Mouse (Mus musculus) gonadal fat pad, adult 2 months (tissue): Measurements from ENCODE around the gene Acsm1. TPM values are rescaled to one million over a fixed set of nuclear protein-coding genes. Genes with fewer than 3 reads are reported as not detected.
"Not testable (repeated sequence)": the region's sequence is repeated elsewhere in the genome, so short reads cannot be mapped to it uniquely, and the experiment has no call there.

Source experiments
- DNase-seq: peaks from one replicate; pipeline ENCODE4 v3.0.0-alpha.2; 2012; ENCODE audit warnings: low read depth
- polyA plus RNA-seq: library from polyadenylated mRNA; depleted of rRNA; stranded (reverse); fragments of >200 nt; gene quantifications from 2 replicates; pipeline ENCODE4 v1.2.3, GENCODE M21; 2012; rRNA removed

Gene Acsm1
- 0.19 TPM in 1 of 2 replicates, not detected in the other for polyA plus RNA-seq

DNA sequence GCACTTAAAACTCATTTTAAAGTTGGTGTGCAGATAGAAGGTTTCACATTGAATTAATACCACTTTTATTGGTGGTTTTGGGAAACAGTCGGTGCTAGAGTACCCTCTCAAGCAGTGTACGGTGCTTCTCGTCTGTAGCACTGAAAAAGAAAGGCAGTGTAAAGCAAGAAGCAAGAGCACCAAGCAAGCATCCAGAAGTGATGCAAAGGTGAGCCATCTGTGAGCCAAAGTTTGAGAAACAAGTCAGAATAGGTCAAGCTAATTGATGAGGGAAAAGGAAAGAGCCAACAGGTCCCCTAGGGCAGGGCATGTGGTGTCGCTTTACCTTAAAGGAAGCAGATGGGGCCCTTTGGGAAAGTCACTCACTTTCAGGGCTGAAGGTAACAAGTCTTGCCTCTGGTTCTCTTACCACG, at the start of gene Acsm1:
Gene Acsm1 (plus strand): TSS at position 363 of the 413 bp plus-strand sequence.
- no peak for DNase-seq

GRCm38 (mm10) chr7:119559789-119560451, 46.9 kb upstream of the Acsm1 start:
- DNase-seq = no peak

DNA sequence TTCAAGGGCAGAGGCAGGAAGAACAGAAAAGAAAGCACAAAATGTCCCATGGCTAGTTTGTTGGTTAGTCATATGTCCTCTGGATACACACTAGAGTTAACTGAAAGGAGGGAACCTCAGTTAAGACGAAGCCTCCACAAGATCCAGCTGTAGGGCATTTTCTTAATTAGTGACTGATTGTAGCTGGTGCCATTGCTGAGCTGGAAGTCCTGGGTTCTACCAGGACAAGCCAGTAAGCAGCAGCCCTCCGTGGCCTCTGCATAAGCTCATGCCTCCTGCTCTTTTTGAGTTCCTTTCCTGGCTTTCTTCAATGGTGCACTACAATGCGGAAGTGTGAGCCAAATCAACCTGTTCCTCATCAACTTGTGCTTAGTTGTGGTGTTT, 46.4 kb upstream of the Acsm1 start:
- no peak for DNase-seq

- no peak for DNase-seq
These were observed 45.4 kb upstream of the Acsm1 start for GRCm38 (mm10) chr7:119561441-119561840.

DNA sequence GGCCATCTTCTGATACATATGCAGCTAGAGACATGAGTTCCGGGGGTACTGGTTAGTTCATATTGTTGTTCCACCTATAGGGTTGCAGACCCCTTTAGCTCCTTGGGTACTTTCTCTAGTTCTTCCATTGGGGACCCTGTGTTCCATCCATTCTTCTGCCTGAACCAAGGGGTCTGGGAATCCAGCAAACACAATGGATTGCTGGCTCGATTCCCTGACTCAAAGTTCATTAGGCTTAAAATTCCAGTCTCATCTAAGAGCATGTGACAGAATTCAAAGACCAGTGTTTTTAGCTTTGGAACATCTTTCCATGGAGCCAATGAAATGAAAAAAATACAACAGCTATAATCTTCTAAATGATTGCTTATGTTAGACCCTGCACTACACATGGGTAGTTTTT, 44.4 kb upstream of the Acsm1 start:
- not testable (repeated sequence) for DNase-seq

- no peak for DNase-seq
These were observed 12.2 kb upstream of the Acsm1 start for GRCm38 (mm10) chr7:119594530-119595107.

- no peak for DNase-seq
These were observed 11.5 kb upstream of the Acsm1 start for GRCm38 (mm10) chr7:119595306-119595705.

DNA sequence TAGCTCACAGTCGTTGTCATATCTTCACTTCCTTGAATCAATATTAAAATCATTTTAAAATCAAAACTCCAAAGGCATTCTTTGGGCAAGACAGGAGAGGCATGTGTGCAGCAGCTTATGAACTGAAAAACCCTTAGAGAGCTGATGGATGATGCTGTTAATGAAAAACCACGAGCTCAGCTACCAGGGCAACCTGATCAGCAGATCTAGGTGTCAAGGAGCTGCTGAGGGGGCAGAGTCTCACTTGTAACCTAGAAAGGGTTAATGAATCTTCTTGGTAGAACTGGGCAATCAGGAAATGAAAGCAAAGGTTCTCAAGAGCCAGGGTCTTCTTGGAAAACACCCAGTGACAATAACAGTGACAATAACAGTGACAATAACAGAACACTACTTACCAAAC, 10.3 kb upstream of the Acsm1 start:
- no peak for DNase-seq

DNA sequence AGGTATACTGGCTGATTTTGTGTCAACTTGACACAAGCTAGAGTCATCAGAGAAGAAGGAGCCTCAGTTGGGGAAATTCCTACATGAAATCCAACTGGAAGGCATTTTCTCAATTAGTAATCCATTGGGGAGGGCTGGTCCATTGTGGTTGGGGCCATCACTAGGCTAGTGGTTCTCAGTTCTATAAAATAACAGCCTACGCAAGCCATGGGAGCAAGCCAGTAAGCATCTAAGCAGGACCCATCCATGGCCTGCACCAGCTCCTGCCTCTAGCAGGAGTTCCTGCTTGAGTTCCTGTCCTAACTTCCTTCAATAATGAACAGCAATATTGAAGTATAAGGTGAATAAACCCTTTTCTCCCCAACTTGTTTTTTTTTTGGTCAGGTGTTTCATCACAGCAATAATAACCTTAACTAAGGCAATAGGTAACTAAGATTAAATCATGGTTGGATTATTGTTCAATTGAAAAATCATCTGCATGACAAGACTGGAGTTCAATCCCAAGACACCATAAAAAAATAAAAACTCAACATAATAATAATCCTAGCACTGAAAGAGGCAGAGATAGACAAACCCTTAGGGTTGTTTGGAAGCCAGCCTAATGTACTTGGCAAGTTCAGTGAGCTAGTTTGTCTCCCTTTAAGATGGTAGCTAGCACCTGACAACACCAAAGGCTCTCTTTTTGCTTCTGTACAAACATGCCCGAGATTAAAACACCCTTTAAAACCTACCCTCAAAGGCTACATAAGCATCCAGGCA, 5.5 kb upstream of the Acsm1 start:
- DNase-seq = no peak

- DNase-seq = no peak
These were observed 4.9 kb upstream of the Acsm1 start for GRCm38 (mm10) chr7:119601954-119602317.

- DNase-seq = no peak
These were observed 1.8 kb upstream of the Acsm1 start for GRCm38 (mm10) chr7:119604903-119605483.

- no peak for DNase-seq
These were observed 731 bp upstream of the Acsm1 start for GRCm38 (mm10) chr7:119605926-119606663.

DNA sequence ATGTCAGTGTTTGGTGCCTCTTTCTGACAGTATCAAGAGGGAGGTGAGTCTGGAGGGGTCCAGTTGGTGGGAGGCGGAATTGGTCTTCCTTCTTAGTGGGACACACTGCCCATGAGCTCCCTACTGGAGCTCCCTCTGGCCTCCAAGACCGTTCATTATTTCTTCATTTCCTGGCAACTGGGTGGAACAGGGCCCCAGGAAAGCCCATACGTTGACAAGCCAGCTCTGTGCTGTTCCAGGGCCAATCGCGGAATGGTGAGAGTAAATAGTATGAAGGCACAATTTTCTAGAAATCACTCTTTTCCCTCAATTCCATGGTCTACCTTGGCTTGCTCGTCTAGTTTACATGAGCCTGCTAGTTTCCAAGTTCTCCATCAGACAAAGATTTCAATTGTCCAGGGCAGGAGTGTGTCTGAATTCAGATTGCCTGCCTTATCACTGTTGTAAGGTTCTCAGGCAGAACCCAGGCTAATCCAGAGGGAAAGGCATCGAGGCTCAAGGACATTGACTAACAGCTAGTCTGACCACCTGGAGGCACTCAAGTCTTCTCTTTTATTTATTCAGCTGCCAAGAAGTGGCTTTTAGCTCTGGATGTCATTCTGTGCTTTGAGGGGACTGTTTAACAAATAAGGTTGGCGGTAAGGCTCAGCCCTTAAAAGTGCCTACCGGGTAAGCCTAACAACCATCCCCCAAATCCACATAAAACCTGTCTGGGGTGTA, 1.1 kb downstream of the Acsm1 start:
- DNase-seq = no peak

DNA sequence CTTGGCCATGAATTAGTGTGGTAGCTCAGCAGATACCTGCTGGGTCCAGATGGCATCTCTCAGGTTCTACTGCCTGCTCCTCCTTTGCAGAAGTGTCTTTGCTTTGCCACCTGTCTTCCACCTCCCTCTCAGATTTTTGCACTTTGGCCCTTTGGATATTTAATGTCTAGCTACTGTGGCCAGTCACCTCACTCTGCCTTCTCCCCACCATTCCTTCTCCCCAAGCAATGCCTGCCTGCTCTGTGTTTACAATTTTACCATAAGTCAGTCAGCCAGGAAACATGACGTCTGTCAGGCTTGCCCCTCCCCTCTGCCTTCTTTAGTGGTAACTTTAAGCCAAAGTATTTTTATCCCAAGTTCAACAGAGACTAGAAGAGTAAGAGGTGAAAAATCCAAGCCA, 9.7 kb downstream of the Acsm1 start:
- no peak for DNase-seq

DNA sequence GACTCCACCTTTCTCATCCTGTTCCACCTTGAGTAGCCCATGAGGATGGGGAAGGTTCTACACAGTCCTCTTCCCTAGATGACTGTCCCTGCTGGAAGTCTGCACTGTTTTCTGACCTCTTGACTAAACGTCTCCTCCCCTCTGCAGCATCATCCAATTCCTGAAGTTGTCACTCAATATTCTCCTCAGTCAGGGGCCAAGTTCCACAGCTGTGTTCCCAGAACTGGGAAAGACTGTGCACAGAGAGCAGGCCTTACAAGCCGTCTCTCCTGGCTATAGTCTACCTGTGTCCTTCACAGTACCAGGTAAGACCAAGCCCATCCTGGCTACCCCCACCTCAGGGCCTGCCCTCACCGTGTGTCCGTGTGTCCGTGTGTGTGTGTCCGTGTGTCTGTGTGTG, 10.8 kb downstream of the Acsm1 start:
- no peak for DNase-seq

DNA sequence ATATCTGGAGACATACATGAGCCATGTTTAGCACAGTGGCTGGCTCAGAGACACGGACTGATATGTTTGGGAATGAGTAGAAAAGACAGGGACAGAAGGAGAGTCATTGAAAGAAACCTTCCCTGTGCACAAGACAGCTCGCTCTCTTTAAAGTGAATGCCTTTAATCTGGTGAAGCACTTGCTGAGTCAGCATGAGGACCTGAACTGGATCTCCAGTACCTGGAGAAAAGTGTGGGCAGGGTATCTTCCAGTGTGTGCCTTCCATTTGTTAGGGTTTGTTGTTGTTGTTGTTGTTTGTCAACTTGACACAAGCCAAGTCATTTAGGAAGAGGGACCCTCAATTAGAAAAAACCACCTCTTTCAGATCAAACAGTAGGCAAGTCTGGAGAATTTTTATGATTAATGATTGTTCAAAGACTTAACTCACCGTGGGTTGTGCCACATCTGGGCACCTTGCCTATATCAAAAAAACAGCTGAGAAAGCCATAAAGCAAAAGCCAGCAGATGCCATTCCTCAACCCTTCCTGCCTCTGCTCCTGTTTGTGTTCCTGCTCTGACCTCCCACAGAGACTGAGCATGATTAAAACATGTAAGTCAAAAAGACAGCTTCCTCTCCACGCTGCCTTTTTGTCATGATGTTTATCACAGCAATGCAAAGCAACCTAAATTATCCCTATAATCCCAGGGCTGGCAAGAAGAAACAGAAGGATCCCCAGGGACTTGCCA, 11.5 kb downstream of the Acsm1 start:
- DNase-seq = no peak

DNA sequence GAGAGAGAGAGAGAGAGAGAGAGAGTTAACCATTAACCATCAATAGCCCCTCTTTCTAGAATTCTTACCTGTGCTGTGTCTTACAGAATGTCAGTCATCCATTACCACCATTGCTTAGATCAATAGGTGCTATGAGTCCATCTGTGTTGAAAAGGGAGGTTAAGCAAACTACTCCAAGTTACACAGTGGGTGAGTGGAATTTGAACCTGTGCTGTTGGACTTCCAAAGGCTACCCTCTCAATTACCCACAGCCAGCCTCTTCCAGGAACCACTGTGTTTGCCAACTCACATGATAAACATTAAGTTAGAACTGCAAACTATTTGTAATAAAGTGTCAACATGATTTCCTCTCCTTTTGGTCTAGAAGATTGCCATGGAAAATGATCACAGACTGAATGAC, 13.3 kb downstream of the Acsm1 start:
- no peak for DNase-seq

- DNase-seq = no peak
These were observed 31.9 kb downstream of the Acsm1 start for GRCm38 (mm10) chr7:119638773-119639172.

GRCm38 (mm10) chr7:119642307-119642706, 35.5 kb downstream of the Acsm1 start:
- no peak for DNase-seq

GRCm38 (mm10) chr7:119667893-119668292, 61.1 kb downstream of the Acsm1 start:
- DNase-seq = no peak

GRCm38 (mm10) chr7:119670395-119670794, 63.6 kb downstream of the Acsm1 start:
- DNase-seq = no peak
